Mouse (Mus musculus): ENCODE results near the gene Gm20388.

DNA sequence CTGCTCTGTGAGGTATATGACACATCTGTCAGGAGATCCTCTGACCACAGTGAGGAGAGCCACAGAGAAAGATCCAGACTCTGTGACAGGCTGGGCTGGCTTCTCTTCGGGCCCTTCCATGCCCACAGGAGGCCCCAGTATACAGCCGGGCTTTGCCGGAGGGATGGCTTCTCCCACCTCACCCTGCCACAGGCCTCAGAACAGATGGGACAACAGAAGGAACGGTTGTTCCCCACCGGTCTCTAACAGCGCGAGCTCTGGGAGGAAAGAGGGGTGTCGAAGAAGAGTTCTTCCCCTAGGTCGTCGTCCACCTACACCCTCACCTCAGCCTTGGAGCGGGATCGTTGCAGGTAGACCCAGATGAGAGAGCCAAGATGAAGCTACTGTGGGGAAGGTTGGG lies 520.4 kb downstream of the Gm20388 start:
- TF ChIP-seq CTCF (IDR thresholded peaks at IDR 0.05; ENCODE audit: low read depth, low read length) = no peak
- TF ChIP-seq EP300 (IDR thresholded peaks at IDR 0.05; ENCODE audit: insufficient read depth, low read depth, low read length) = no peak

Data from ES-Bruce4 (cell line).